Mouse (Mus musculus): ENCODE data around the gene Rexo1.

The Rexo1 gene

GRCm38 (mm10) chr10:80584642-80585552, 23.5 kb upstream of the Rexo1 start:
- no peak for DNase-seq (ENCODE audit: low spot score)

GRCm38 (mm10) chr10:80584045-80584488, 22.7 kb upstream of the Rexo1 start:
- no peak for DNase-seq (ENCODE audit: low spot score)

DNA sequence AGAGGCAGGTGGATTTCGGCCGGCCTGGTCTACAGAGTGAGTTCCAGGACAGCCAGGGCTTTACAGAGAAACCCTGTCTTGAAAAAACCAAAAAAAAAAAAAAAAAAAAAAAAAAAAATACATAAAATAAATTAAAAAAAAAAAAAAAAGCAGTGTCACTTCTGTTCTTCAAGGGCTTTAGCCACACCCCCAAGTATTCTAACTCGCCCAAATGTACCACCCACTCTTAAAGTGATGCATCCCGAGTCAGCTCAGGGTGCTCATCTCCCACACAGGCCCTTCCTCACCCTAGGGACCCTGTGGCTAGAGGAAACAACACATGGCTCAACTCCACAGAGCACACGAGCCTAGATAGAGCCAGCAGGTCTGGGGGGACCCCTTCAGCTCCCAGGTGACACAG, 21.7 kb upstream of the Rexo1 start:
- DNase-seq (ENCODE audit: low spot score), result no peak

DNA sequence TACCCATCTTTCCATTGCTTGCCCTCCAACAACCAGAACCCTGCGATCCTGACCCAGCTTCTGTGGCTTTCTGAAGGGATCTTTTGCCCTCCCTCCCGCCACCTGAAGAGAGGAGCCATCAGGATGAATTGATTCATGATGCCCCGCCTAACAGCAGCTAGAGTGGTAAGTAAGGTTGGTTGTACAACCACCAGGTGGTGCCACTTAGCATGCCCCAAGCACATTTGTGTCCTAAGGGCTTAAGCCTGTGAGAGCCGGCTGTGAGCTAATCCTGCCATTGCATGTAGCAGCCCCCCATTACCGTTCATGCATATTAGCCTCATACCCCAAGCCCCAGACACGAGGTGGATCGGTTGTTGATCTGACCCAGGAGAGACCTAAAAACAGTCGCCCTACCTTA, 17.6 kb upstream of the Rexo1 start:
- DNase-seq (ENCODE audit: low spot score), result peak; percentile 76

DNA sequence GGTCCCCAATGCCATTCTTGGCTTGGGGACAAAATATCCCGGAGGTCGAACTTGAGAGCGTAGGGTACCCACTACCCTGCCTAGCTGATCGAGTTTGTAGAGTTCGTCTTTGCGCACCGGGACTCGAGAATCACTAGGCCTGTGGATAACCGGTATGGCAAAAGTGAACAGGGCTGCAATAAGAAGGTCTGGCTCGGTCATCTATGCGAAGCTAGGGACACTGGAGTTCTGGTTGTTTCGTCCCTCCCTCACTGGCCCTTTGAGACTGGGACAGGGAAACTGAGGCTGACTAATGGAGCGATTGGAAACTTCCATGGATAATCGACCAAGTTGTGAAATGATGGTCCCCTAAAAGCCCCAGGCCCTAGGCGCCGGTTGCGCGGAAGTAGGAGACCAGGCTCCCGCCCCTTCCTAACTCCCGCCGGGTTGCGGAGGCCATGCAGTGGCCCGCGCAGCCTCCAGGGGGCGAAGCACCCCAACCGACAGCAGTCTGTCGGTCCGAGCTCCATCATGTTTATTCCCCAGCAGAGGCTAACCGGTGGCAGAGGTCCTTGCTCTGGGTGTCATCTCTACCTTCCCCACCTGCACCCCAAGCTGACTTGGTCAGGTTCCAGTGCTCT, 16.9 kb upstream of the Rexo1 start:
- peak; percentile 89 for DNase-seq (ENCODE audit: low spot score)

- DNase-seq (ENCODE audit: low spot score), result peak; percentile 95
These were observed 16.1 kb upstream of the Rexo1 start, which contains the start of gene Klf16 for GRCm38 (mm10) chr10:80577195-80578130. Klf16 (minus strand) TSS chr10:80577321.

GRCm38 (mm10) chr10:80576351-80577194, 15.2 kb upstream of the Rexo1 start:
- peak; percentile 41 for DNase-seq (ENCODE audit: low spot score)

DNA sequence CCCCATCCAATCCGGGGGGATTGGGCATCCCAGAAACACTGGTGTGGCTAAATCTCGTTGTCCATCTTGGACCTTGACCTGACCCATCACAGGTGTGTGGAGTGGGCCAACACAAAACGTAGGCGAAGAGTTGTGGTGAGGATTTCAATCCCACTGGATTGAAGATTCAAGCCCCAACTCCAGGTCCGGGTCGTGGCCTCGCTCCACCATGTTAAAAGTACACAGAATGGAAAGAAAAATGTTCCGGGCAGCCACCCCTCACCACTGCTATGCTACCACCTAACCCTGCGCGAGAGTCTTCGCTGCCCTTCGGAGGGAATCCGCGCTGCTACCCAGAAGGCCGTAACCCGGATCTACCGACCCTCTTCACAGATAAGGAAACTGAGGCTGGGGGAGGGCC, 14.6 kb upstream of the Rexo1 start:
- no peak for DNase-seq (ENCODE audit: low spot score)

- DNase-seq (ENCODE audit: low spot score), result no peak
These were observed 13.5 kb upstream of the Rexo1 start for GRCm38 (mm10) chr10:80574896-80575295.

GRCm38 (mm10) chr10:80573944-80574343, 12.6 kb upstream of the Rexo1 start:
- DNase-seq (ENCODE audit: low spot score), result no peak

GRCm38 (mm10) chr10:80572477-80572876, 11.1 kb upstream of the Rexo1 start:
- no peak for DNase-seq (ENCODE audit: low spot score)

- DNase-seq (ENCODE audit: low spot score), result peak; percentile 58
These were observed 9.8 kb upstream of the Rexo1 start for GRCm38 (mm10) chr10:80570871-80571836.

DNA sequence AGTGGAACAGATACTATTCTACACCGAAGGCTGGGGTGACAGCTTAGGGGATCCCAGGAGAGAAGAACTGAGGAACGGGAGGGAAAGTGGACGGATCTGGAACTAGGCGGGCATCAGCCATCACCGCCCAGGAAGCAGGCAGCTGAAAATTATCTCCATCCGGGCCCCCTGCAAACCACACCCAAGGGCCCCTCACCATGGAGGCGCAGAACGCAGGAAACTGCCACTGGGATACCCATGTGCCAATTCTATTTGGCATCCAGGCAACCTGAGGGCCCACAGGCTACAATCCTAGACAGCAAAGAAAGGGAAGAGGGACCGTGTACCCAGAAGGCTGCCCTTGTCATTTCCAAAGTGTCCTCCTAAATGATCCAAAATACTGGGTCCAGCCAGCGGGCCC, 9.1 kb upstream of the Rexo1 start:
- no peak for DNase-seq (ENCODE audit: low spot score)

DNA sequence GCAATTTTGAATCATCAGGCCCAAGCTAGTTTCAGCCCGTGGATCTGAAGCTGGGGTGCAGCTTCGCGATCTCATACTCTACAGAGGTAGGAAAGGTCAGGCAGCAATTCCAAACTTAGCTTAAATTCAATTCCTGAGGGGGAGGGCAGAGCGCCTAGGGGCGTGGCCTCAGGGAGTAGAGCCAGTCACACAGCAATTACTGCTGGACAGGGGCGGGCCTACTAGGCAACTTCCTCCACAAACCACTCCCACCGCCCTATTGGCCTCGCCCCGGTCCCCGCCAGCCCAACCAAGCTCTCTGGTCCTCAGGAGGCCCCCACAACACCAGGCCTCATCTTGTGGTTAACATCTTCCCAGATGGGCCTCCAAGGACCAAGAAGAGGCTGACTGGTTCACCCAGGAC, 8.3 kb upstream of the Rexo1 start:
- DNase-seq (ENCODE audit: low spot score), result peak; percentile 72

- DNase-seq (ENCODE audit: low spot score), result no peak
These were observed 7.5 kb upstream of the Rexo1 start for GRCm38 (mm10) chr10:80568876-80569275.

DNA sequence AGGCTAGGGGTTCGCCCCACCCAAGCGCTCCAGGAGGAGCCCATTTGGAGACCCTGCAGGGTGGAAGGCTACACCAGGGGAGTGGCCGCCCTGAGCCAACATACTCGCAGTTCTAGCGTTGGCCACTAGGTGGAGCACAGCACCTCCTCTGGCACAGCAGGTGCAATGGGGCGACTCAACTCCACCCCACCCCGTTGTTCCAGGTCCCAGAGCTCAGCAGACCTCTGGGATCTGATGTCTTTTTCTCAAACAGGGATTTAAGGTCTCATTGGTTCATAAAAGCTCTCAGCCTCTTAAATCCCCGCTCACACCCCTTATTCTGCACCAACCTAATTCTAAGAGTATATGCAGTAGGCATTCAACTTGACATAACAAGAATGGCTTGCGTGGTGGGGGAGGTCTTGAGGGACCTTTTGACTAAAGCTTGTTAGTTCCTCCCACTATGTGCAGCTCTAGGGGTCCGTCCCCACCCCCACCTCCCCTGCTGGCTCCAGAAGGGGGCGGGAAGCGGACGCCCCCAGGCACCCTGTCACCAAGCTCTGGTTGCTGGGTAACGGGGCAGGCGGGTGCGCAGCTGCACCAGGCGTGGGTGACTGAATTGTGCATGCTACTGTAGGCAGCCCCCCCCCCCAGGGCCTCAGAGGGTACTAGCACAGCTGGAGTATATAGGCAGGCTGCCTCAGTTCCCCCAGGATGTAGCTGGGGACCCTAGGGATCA, 5.2 kb upstream of the Rexo1 start:
- peak; percentile 89 for DNase-seq (ENCODE audit: low spot score)

DNA sequence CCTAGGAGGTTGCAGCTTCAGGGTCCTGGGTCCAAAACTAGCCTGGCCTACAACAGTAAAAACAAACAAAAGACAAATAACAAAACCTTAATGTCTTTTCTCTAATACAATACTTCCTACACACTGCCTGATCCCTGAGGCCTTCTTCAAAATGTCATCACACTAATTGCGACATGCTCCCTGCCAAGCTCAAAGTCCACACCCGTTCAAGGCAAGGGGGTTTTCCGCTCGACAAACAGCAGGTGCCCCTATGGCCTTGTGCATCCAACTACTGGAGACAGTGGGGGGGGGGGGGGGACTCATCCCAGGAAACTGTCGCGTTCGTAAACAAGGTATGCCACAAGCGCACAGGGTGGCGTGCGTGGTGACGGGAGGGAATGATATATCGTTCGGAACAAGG, 739 bp downstream of the Rexo1 start:
- DNase-seq (ENCODE audit: low spot score), result no peak

DNA sequence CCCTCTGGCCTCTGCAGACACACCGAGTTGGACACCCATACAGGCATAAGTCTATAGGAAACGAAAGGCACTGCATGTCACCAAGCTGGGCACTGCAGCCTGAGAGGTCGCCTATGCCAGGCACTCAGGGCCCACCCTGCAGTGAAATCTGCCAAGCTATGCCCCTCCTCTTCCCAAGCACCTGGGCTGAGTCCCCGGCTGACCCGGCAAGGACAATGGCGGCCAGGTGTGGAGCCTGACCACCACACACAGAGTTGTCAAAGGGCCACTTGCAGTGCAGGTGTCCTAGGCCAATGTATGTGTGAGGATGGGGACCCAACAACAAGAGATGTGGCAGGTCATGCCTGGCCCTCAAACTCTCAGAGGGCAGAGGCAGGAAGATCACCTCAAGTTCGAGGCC, 1.9 kb downstream of the Rexo1 start:
- DNase-seq (ENCODE audit: low spot score), result no peak

DNA sequence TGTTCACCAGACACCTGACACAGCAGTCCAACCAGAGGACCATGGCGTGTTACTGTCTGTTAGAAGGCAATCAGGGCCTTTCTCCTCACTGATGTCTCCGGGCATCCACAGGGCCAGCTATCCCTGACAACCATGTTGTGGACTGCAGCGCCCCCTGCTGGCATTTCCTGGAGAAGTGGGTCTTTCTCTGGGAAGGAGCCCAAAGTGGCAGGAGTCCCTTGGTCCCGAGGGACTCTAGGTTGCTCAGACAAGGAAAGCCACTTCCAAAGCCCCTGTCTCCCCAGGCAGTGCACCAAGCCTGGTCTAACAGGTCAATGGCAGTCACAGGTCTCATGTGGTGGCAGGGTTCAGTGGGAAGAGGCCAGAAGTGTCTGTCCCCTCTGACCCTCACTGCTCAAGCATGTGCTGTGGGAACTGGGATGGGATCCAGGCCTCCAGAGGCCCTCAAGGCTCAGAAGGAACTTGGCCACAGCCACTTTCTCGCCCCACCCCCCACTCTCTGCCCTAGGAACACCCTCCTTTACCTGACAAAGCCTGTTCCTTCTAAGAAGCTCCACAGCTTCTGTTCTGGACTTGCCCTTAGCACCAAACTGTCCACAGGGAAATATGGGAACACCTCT, 3.9 kb downstream of the Rexo1 start:
- peak; percentile 80 for DNase-seq (ENCODE audit: low spot score)

Measured in embryo, embryonic 10.5 days (tissue).